Mouse (Mus musculus): Measurements from ENCODE around the gene Fam178b.

DNA sequence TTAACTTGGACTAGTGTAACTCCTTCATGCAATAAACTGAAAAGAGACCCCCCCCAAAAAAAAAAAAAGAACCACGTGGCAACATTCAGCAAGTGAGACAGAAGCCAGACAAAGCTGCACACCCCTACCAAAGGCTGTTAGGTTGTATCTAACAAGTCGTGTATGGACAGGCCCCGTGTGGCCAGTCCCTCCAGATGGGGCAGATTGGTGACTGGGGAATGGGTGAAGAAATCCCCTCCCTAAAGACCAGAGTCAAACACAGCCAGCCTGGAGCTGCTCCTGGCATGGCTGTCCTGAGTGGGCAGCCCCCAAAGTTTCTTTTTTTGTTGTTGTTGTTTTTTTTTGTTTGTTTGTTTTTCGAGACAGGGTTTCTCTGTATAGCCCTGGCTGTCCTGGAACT lies 80.7 kb downstream of the Fam178b start:
- TF ChIP-seq CTCF (IDR thresholded peaks at IDR 0.05; ENCODE audit: borderline replicate concordance, extremely low read depth, insufficient read depth, insufficient read length) (no peak), POLR2A (IDR thresholded peaks at IDR 0.05; ENCODE audit: borderline replicate concordance, extremely low read depth, insufficient read depth, insufficient read length, poor library complexity, severe bottlenecking) (no peak)

Measured in brain, embryonic 14.5 days (tissue).